In genomic region chrX:75128333-75128980, GRCm38 (mm10) we compare ENCODE assay signal across 11 mouse cellular contexts. TPM values are rescaled to one million over a fixed set of nuclear protein-coding genes. Genes with fewer than 3 reads are reported as not detected.
DNase-seq lines count a peak whose midpoint lies in the region; ATAC-seq lines count a peak whose summit lies in the region.
"Had no signal": no experiment of that assay in that cellular context is flagged by ENCODE, and none has a peak within 500 bp of the region (broad histone marks: within the 10 kb centered on the region; RNA-seq: fewer than 3 reads in every experiment).

No protein-coding gene starts in this region.

- no peak overlapping the region for H3K4me2 ChIP-seq in hindbrain, embryonic 16.5 days (ENCODE audit: low read length)

- no peak overlapping the region for H3K4me3 ChIP-seq in heart, embryonic 10.5 days
- H3K4me3 ChIP-seq in forebrain, embryonic 10.5 days, result no peak overlapping the region
- H3K4me3 ChIP-seq in hindbrain, embryonic 16.5 days (ENCODE audit: low read length), result no peak overlapping the region

- 0 out of 2 replicates have a peak, but pooled peaks cover 2% of the 10 kb centered on the region for H3K36me3 ChIP-seq in heart, embryonic 10.5 days
- peaks cover 11% of the 10 kb centered on the region; the same call in 1 of the 2 replicates for H3K36me3 ChIP-seq in forebrain, embryonic 10.5 days (replicated peaks)
- H3K36me3 ChIP-seq in hindbrain, embryonic 16.5 days (ENCODE audit: control insufficient read depth, insufficient read depth, low read length), result no peaks in the 10 kb centered on the region

- H3K27me3 ChIP-seq in heart, embryonic 10.5 days (ENCODE audit: insufficient read depth, poor library complexity, severe bottlenecking), result no peaks in the 10 kb centered on the region
- H3K27me3 ChIP-seq in forebrain, embryonic 10.5 days (ENCODE audit: poor library complexity, severe bottlenecking), result no peaks in the 10 kb centered on the region
- H3K27me3 ChIP-seq in hindbrain, embryonic 16.5 days (replicated peaks; ENCODE audit: control insufficient read depth, insufficient read depth, low read length), result no peaks in the 10 kb centered on the region

- H3K9ac ChIP-seq in hindbrain, embryonic 16.5 days (ENCODE audit: low read depth, low read length), result no peak overlapping the region

- no peak overlapping the region for H3K27ac ChIP-seq in heart, embryonic 10.5 days
- no peak overlapping the region for H3K27ac ChIP-seq in forebrain, embryonic 10.5 days
- H3K27ac ChIP-seq in hindbrain, embryonic 16.5 days (ENCODE audit: low read depth, low read length), result no peak overlapping the region

- no peak for ATAC-seq in hindbrain, embryonic 16.5 days

- peak; percentile 94 for DNase-seq in heart, adult 11 months
- DNase-seq in heart, embryonic 10.5 days (ENCODE audit: low spot score), result no peak
- DNase-seq in NIH3T3 (ENCODE audit: low read depth), result peak; percentile 5
- peak; percentile 72 for DNase-seq in kidney, adult 9 months
- DNase-seq in mesoderm, embryonic 11.5 days (ENCODE audit: low read depth, low spot score), result peak; percentile 1
- no peak for DNase-seq in gastrocnemius, adult 8-10 months (ENCODE audit: low spot score in 2 of 2)
- no peak for DNase-seq in forebrain, embryonic 10.5 days (ENCODE audit: extremely low spot score, low spot score)

- no peaks in the 10 kb centered on the region for H3K4me1 ChIP-seq in heart, embryonic 10.5 days
- H3K4me1 ChIP-seq in forebrain, embryonic 10.5 days, result peaks cover 5% of the 10 kb centered on the region; the same call in 1 of the 2 replicates
- no peaks in the 10 kb centered on the region for H3K4me1 ChIP-seq in hindbrain, embryonic 16.5 days (ENCODE audit: control insufficient read depth, insufficient read depth, low read depth, low read length)

- no peaks in the 10 kb centered on the region for H3K9me3 ChIP-seq in heart, embryonic 10.5 days
- no peaks in the 10 kb centered on the region for H3K9me3 ChIP-seq in forebrain, embryonic 10.5 days
- no peaks in the 10 kb centered on the region for H3K9me3 ChIP-seq in hindbrain, embryonic 16.5 days (ENCODE audit: control insufficient read depth, low read length)

RNA-seq across cellular contexts. Expression of gene Mpp1, which starts 2.4 kb away (rescaled TPM):
- 24.1 and 30.2 TPM in 2 replicates for polyA plus RNA-seq in heart, embryonic 10.5 days (2016; fragmentation: Nextera tagmentation; extraction: Ambion mirVana)
- 10 to 100 TPM in 3 of 4 experiments, 1 to 10 TPM in 1; 8.0 to 13.1 (median 10.6) TPM for total RNA-seq in gastrocnemius, adult 8-10 months (2022)
- polyA plus RNA-seq in forebrain, embryonic 10.5 days (2016; fragmentation: Nextera tagmentation; extraction: Ambion mirVana), result 21.0 and 21.4 TPM in 2 replicates
- polyA plus RNA-seq in hindbrain, embryonic 16.5 days (2015; fragmentation: Nextera tagmentation; extraction: Ambion mirVana), result 30.5 and 31.8 TPM in 2 replicates

RNA-seq across cellular contexts. Expression of gene Dkc1, which starts 32.8 kb away (rescaled TPM):
- 120 and 155 TPM in 2 replicates for polyA plus RNA-seq in heart, embryonic 10.5 days (2016; fragmentation: Nextera tagmentation; extraction: Ambion mirVana)
- 10 to 100 TPM; 21.7 to 39.8 (median 26.1) TPM for total RNA-seq in gastrocnemius, adult 8-10 months (2022)
- polyA plus RNA-seq in forebrain, embryonic 10.5 days (2016; fragmentation: Nextera tagmentation; extraction: Ambion mirVana), result 266 and 289 TPM in 2 replicates
- 49.2 and 49.9 TPM in 2 replicates for polyA plus RNA-seq in hindbrain, embryonic 16.5 days (2015; fragmentation: Nextera tagmentation; extraction: Ambion mirVana)

RNA-seq across cellular contexts. Expression of gene Smim9, which starts 35.1 kb away (rescaled TPM):
- not detected in 2 replicates for polyA plus RNA-seq in heart, embryonic 10.5 days (2016; fragmentation: Nextera tagmentation; extraction: Ambion mirVana)
- total RNA-seq in gastrocnemius, adult 8-10 months (2022), result not detected
- not detected in 2 replicates for polyA plus RNA-seq in forebrain, embryonic 10.5 days (2016; fragmentation: Nextera tagmentation; extraction: Ambion mirVana)
- not detected in 2 replicates for polyA plus RNA-seq in hindbrain, embryonic 16.5 days (2015; fragmentation: Nextera tagmentation; extraction: Ambion mirVana)
- total RNA-seq: MEL; neutrophil, adult 5-6 weeks had no signal
- polyA plus RNA-seq: embryonic facial prominence, embryonic 11.5 days had no signal

RNA-seq across cellular contexts. Expression of gene Gab3, which starts 43.2 kb away (rescaled TPM):
- polyA plus RNA-seq in heart, embryonic 10.5 days (2016; fragmentation: Nextera tagmentation; extraction: Ambion mirVana), result 0.92 and 1.7 TPM in 2 replicates
- total RNA-seq in gastrocnemius, adult 8-10 months (2022), result under 1 TPM; 0.34 to 0.94 (median 0.58) TPM
- 0.56 and 0.77 TPM in 2 replicates for polyA plus RNA-seq in forebrain, embryonic 10.5 days (2016; fragmentation: Nextera tagmentation; extraction: Ambion mirVana)
- polyA plus RNA-seq in hindbrain, embryonic 16.5 days (2015; fragmentation: Nextera tagmentation; extraction: Ambion mirVana), result 3.0 and 3.1 TPM in 2 replicates

Comparison
In these comparisons a context has a peak if more than half of its experiments do, and no peak if none do; other contexts are left out.
1. DNase-seq: peak in heart, adult 11 months (single experiment), NIH3T3 (single experiment), kidney, adult 9 months (single experiment) and mesoderm, embryonic 11.5 days (single experiment); none in heart, embryonic 10.5 days (single experiment), gastrocnemius, adult 8-10 months (0 of 2) and forebrain, embryonic 10.5 days (single experiment).